Mouse (Mus musculus) kidney, embryonic 15.5 days (tissue): ENCODE data around the gene Ralgds. TPM values are rescaled to one million over a fixed set of nuclear protein-coding genes. Genes with fewer than 3 reads are reported as not detected.

Experiments
- ATAC-seq: fragments of 200-750 bp; cut with Nextera tagmentation; replicated peaks from 2 replicates; pipeline ENCODE4 v1.8.0; 2017; ENCODE audit warnings: moderate TSS enrichment; ENCODE audit not compliant: low FRiP score
- H3K27ac ChIP-seq: fragments of 300-500 bp; sonication (generic); 2 replicates; pipeline ENCODE4 v1.5.1; 2015; ENCODE audit warnings: mild to moderate bottlenecking, inconsistent platforms
- H3K27me3 ChIP-seq: fragments of 300-500 bp; sonication (generic); 2 replicates; pipeline ENCODE4 v1.6.1; 2015; ENCODE audit warnings: inconsistent platforms
- H3K36me3 ChIP-seq: fragments of 300-500 bp; sonication (generic); 2 replicates; pipeline ENCODE4 v1.6.1; 2015; ENCODE audit warnings: inconsistent platforms
- H3K4me1 ChIP-seq: fragments of 300-500 bp; sonication (generic); 2 replicates; pipeline ENCODE4 v1.6.1; 2015; ENCODE audit warnings: inconsistent platforms
- H3K4me2 ChIP-seq: fragments of 300-500 bp; sonication (generic); 2 replicates; pipeline ENCODE4 v1.6.1; 2015; ENCODE audit warnings: moderate library complexity, mild to moderate bottlenecking, inconsistent platforms
- H3K4me3 ChIP-seq: fragments of 300-500 bp; sonication (generic); replicated peaks from 2 replicates; pipeline ENCODE4 v1.5.1; 2015; ENCODE audit warnings: mild to moderate bottlenecking, inconsistent platforms
- H3K9ac ChIP-seq: fragments of 300-500 bp; sonication (generic); 2 replicates; pipeline ENCODE4 v1.6.1; 2015; ENCODE audit warnings: mild to moderate bottlenecking, inconsistent platforms
- H3K9me3 ChIP-seq: fragments of 300-500 bp; sonication (generic); replicated peaks from 2 replicates; pipeline ENCODE4 v1.6.1; 2016; ENCODE audit warnings: inconsistent platforms
- WGBS: fragments of 180-500 bp; shearing (Covaris S2); methylation state at CpG from one replicate; pipeline ENCODE4 v1.1.7; 2015; ENCODE audit warnings: mixed read lengths; 5-methylcytosine and 5-hydroxymethylcytosine counted together
- polyA plus RNA-seq: library from polyadenylated mRNA; unstranded; fragments of >200 nt; fragmentation: Nextera tagmentation; extraction: Ambion mirVana; gene quantifications from 2 replicates; pipeline ENCODE4 v1.2.1, GENCODE M21; 2015

Ralgds gene
- polyA plus RNA-seq, 1 experiment from 2014 or later = 30.5 TPM

DNA sequence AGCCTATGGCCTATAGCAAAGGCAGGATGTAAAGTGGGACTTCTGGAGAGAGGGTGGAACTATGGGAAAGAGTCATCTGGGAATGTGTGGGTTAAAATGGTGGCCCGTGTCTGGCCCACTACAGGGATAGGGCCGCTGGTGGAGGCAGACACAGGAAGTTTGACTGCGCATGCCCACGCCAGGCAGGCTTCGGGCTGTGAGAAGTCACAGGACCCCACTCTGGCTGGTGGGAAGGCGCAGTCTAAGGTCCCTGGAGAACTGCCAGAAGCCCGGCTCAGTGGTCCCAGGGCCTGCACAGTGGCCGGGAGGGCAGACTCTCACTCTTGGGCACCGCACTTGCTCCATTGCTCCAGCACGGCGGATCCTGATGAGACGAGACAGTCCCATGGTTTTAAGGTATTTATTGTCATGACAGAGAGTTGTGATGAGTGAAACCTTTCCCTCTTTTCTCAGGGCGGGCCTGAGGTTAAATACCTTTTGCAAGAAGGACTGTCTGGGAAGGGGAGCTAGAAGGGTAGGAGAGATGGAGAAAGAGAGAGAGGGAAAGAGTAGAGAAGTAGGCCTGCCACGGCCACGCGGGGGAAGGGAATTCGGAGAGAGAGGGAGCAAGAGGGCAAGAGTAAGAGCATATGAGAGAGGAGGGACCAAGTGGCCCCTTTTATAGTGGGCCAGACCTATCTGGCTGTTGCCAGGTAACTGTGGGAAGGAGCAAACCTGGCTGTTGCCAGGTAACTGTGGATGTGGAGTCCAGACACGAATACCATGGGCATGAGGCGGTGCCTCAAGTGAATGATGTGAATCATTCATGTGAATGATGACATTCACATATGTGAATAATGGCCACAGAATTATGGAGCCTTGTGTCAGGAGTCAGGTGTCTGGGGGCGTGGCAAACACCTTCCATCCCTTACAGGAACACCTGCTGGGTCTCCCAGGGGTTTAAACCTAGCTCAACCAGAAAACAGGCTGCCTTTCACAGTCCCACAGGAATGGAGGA is 33.4 kb upstream of the Ralgds start:
- WGBS = 78% methylated on average over 20 of the region's 20 CpGs
- ATAC-seq = no peak
- Histone ChIP-seq H3K4me1 (0 out of 2 replicates have a peak, but pooled peaks cover 3% of the 10 kb centered on the region), H3K4me2 (no peak overlapping the region), H3K4me3 (no peak overlapping the region), H3K9me3 (no peaks in the 10 kb centered on the region), H3K27ac (no peak overlapping the region), H3K36me3 (no peaks in the 10 kb centered on the region), H3K9ac (no peak overlapping the region), H3K27me3 (no peaks in the 10 kb centered on the region)

DNA sequence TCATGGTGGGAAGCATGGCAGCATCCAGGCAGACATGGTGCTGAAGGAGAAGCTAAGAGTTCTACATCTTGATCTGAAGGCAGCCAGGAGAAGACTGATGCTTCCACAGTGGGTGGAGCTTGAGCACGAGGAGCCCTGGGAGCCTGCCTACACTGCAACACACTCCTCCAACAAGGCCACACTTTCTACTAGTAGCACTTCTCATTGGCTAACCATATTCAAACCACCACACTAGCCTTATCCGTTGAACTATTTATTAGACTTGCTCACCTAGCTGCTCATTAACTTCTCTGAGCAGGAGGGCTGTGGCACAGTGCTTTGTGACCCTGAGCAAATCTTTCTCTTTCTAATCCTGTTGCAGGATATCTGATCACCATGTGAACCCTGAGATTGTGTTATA is 29.1 kb upstream of the Ralgds start:
- no peaks in the 10 kb centered on the region for H3K27me3 ChIP-seq
- no peak overlapping the region for H3K4me3 ChIP-seq
- ATAC-seq = 0 out of 2 replicates have a peak, but pooled peaks have one; percentile 25
- H3K4me1 ChIP-seq = 0 out of 2 replicates have a peak, but pooled peaks cover 3% of the 10 kb centered on the region
- no peak overlapping the region for H3K9ac ChIP-seq
- H3K36me3 ChIP-seq = no peaks in the 10 kb centered on the region
- no peak overlapping the region for H3K4me2 ChIP-seq
- no peaks in the 10 kb centered on the region for H3K9me3 ChIP-seq
- H3K27ac ChIP-seq = no peak overlapping the region
- WGBS = 57% methylated on average over 2 of the region's 2 CpGs

DNA sequence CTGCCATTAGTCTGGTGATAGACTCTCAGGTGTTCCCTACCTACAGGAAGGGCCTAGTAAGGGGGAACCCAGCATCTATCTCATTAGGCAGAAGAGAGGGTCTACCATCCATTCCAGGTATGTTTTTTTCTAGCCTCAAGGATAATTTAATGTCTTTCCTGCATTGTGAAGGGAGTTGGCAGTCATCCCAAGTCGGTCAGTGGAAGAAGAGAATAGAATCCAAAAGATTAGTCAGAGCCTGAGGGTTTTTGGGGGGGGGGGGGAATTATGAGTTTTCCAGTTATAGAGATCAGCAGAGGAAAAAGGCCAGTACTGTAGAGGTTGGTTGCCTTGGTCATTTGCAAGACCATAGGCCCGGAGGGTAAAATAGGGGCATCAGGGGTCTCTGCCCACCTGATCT is 18.4 kb upstream of the Ralgds start:
- 84% methylated on average over 2 of the region's 2 CpGs for WGBS
- H3K9me3 ChIP-seq = no peaks in the 10 kb centered on the region
- H3K4me2 ChIP-seq = no peak overlapping the region
- H3K27me3 ChIP-seq = no peaks in the 10 kb centered on the region
- no peaks in the 10 kb centered on the region for H3K36me3 ChIP-seq
- peaks cover 16% of the 10 kb centered on the region for H3K4me1 ChIP-seq
- H3K9ac ChIP-seq = no peak overlapping the region
- no peak overlapping the region for H3K4me3 ChIP-seq
- ATAC-seq = no peak
- H3K27ac ChIP-seq = no peak overlapping the region

DNA sequence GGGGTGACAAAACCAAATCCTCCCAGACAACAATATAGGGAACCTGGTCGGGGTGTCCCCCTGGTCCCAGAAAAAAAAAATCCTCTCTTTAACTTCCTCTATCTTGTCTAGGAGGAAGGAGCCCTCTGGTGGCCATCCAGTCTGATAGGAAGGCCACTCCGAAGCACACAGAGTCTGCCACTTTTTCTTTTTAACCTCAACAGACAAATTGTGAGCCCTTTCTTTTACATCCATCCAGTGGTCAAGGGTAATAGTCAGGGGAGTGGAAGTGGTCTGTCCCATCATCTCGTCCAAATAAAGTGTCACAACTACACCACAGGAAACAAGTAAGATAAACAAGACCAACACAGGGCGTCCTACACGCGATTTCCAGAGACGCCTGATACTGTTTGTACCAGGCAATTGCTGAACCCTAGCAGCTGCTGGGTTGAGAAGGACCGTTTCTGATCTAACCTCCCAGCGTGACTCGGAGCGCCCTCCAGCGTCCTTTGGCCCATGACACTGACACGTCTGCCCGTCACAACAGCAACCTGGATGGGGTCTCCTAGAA is 17.6 kb upstream of the Ralgds start:
- no peak for ATAC-seq
- Histone ChIP-seq H3K9ac (no peak overlapping the region), H3K36me3 (no peaks in the 10 kb centered on the region), H3K4me2 (peak overlapping the region; percentile 40), H3K4me3 (peak overlapping the region; percentile 13; the same call in 1 of the 2 replicates), H3K4me1 (peaks cover 16% of the 10 kb centered on the region), H3K9me3 (no peaks in the 10 kb centered on the region), H3K27ac (peak overlapping the region; percentile 88), H3K27me3 (no peaks in the 10 kb centered on the region)
- 58% methylated on average over 14 of the region's 14 CpGs for WGBS

DNA sequence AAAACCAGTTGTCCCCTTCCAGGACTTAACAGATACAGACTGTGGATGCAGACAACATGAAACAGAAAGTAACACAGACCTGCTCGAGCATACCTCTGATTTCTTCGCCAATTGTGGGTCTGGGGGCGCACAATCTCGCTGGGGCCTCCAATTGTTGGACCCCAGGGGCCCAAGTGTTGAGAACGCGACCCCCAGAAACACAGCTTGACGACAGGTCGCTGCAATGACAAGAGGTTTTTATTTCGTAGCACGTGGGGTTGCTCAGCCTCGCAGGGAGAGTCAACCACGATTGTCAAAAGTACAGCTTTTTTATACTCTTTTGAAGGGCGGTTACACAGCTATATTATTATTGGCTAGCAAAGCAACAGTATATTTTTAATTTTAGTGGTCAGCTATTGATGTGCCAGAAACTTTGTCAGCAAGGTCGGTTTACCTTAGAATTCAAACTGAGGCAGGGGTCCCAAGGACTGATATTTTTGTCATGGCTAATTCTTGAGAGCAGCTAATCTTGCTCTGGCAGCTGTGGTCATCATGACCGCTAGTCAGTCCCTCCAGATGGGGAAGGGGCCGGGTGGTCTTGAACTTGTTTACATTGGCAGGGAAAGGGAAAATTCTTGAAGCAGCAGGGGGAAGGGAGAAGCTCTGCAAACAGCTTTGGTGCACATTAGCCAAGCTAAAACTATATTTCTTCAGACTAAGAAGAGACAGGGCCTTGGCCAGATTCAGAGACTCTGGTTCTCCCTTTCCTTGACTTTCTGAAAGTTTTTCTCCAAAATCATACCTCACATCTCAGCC is 16.9 kb upstream of the Ralgds start:
- Histone ChIP-seq H3K27ac (peak overlapping the region; percentile 88), H3K4me3 (peak overlapping the region; percentile 29; the same call in 1 of the 2 replicates), H3K9ac (no peak overlapping the region), H3K9me3 (no peaks in the 10 kb centered on the region), H3K4me1 (peaks cover 16% of the 10 kb centered on the region), H3K36me3 (no peaks in the 10 kb centered on the region), H3K27me3 (no peaks in the 10 kb centered on the region), H3K4me2 (peak overlapping the region; percentile 54)
- WGBS = 61% methylated on average over 16 of the region's 16 CpGs
- ATAC-seq = peak; percentile 29; the same call in 1 of the 2 replicates

DNA sequence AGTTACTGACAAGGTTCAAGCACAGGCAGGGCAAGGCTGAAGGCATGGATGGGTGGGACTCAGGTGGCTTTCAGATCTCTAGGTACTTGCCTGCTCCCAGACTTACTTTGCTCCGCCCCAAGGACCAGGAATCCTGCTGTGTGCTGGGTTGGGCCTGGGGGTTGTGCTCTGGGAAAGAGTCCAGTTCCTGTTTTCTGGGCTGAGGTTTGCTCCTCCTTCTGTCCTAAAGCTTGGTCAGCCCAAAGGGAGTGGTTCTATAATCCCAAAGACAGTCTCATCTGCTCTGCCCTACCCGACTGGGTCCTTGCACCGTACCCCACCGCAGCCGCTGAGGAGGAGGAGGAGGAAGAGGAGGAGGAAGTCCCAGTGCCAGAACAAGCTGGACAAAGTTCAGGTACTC is 16.3 kb upstream of the Ralgds start, which contains the start of gene Gbgt1:
TSS of gene Gbgt1 (plus strand) at position 221 of the 400 bp plus-strand sequence.
- Histone ChIP-seq H3K27ac (peak within 1 kb of the TSS; percentile 88), H3K9ac (no peak within 1 kb of the TSS), H3K4me1 (peaks cover 16% of the 10 kb centered on the region), H3K4me3 (peak within 1 kb of the TSS; percentile 29), H3K9me3 (no peaks in the 10 kb centered on the region), H3K27me3 (no peaks in the 10 kb centered on the region), H3K36me3 (no peaks in the 10 kb centered on the region), H3K4me2 (peak within 1 kb of the TSS; percentile 54)
- 64% methylated on average over 5 of the region's 5 CpGs for WGBS
- peak; percentile 58 for ATAC-seq

DNA sequence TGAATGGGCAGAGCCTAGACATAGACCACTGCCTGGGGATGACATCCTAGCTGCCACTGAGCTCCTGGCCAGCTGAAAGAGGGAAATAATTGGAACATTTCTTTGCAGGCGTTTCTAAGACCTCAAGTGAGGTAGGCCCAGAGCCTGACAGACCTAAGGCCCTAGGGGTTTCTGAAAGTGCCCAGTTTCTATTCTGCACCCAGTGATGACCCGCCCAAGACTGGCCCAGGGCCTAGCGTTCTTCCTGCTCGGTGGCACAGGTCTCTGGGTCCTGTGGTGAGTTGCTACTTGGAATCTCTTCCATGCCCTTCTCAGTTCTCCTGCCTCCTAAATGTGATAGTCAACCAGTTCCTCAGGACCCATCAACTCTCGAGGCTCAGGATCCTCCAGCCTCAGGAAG is 15.4 kb upstream of the Ralgds start:
- H3K4me1 ChIP-seq = peaks cover 16% of the 10 kb centered on the region
- no peaks in the 10 kb centered on the region for H3K9me3 ChIP-seq
- WGBS = 82% methylated on average over 5 of the region's 5 CpGs
- no peak overlapping the region for H3K9ac ChIP-seq
- peak overlapping the region; percentile 29 for H3K4me3 ChIP-seq
- no peaks in the 10 kb centered on the region for H3K27me3 ChIP-seq
- ATAC-seq = no peak
- peak overlapping the region; percentile 88 for H3K27ac ChIP-seq
- H3K4me2 ChIP-seq = peak overlapping the region; percentile 54
- H3K36me3 ChIP-seq = no peaks in the 10 kb centered on the region

DNA sequence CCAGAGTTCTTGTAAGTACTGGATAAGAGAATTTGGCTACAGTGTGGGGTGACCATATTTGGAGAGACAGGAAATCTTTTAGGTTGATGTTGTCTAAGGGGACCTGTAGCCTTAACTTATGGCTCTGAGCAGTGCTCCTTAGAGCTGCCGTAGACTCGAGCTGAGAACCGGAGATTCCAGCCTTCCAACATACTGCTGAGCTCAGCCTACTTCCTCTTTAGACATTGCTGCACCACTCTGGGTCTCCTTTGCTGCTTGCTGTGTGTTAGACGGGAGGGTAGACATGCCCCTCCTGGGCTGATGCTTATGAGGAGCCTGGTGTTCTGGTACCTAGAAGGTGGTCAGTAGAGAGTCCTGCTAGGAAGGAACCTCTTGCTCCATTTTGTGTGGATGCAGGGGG is 14.5 kb upstream of the Ralgds start:
- no peak for ATAC-seq
- H3K4me3 ChIP-seq = no peak overlapping the region
- H3K4me1 ChIP-seq = peaks cover 16% of the 10 kb centered on the region
- H3K27ac ChIP-seq = no peak overlapping the region
- peak overlapping the region; percentile 54; the same call in 1 of the 2 replicates for H3K4me2 ChIP-seq
- H3K9ac ChIP-seq = no peak overlapping the region
- H3K27me3 ChIP-seq = no peaks in the 10 kb centered on the region
- H3K9me3 ChIP-seq = no peaks in the 10 kb centered on the region
- no peaks in the 10 kb centered on the region for H3K36me3 ChIP-seq
- 71% methylated on average over 4 of the region's 4 CpGs for WGBS

DNA sequence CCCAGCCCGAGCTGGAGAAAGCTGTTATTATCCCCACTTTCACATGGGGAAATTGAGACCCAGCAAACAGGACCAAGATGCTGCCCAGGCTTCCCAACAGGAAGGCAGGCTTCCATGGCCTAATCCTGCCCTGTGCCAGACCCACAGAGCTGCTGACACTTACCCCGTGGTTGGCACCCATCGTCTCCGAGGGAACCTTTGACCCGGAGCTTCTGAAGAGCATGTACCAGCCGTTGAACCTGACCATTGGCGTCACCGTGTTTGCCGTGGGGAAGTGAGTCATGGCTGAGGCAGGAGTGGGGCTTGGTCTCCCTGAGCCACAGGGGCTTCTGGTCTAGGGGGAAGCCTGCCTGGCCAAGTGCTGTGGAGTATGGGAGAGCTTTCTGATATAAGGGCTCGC is 9.9 kb upstream of the Ralgds start:
- no peaks in the 10 kb centered on the region for H3K27me3 ChIP-seq
- H3K4me1 ChIP-seq = no peaks in the 10 kb centered on the region
- no peak overlapping the region for H3K4me3 ChIP-seq
- 88% methylated on average over 10 of the region's 10 CpGs for WGBS
- H3K4me2 ChIP-seq = no peak overlapping the region
- ATAC-seq = no peak
- H3K9ac ChIP-seq = no peak overlapping the region
- no peaks in the 10 kb centered on the region for H3K36me3 ChIP-seq
- H3K27ac ChIP-seq = no peak overlapping the region
- no peaks in the 10 kb centered on the region for H3K9me3 ChIP-seq

DNA sequence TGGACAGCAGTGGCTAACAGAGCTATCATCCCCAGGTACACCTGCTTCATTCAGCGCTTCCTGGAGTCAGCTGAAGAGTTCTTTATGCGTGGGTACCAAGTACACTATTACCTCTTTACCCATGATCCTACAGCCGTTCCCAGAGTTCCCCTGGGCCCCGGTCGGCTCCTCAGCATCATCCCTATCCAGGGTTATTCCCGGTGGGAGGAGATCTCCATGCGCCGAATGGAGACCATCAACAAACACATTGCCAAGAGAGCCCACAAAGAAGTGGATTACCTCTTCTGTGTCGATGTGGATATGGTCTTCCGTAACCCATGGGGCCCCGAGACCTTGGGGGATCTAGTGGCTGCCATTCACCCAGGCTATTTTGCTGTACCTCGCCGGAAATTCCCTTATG is 8.2 kb upstream of the Ralgds start:
- H3K4me3 ChIP-seq = no peak overlapping the region
- H3K27ac ChIP-seq = no peak overlapping the region
- no peaks in the 10 kb centered on the region for H3K27me3 ChIP-seq
- H3K4me2 ChIP-seq = no peak overlapping the region
- no peak for ATAC-seq
- H3K36me3 ChIP-seq = no peaks in the 10 kb centered on the region
- H3K4me1 ChIP-seq = no peaks in the 10 kb centered on the region
- no peaks in the 10 kb centered on the region for H3K9me3 ChIP-seq
- H3K9ac ChIP-seq = no peak overlapping the region
- WGBS = 89% methylated on average over 13 of the region's 13 CpGs

DNA sequence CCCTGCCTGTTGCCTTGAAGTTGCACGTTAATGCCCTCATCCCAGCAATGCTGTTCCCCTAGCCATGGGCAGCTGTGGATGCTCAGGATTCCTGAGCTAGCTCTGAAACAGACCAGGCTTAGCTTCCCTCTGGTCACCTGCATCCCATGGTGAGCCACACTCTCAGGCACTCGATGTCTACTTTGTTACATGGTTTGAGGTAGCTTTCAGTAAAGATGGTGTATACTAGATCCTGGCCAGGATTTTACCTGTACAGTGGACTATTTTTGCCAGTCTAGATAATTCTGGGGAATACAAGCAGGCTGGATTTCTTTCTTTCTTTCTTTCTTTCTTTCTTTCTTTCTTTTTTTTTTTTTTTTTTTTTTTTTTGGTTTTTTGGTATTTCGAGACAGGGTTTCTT is 7.1 kb upstream of the Ralgds start, which contains the start of gene Gm10134:
TSS of gene Gm10134 (plus strand) at position 301 of the 400 bp plus-strand sequence.
- no peak within 1 kb of the TSS for H3K27ac ChIP-seq
- H3K36me3 ChIP-seq = no peaks in the 10 kb centered on the region
- ATAC-seq = no peak
- no peaks in the 10 kb centered on the region for H3K4me1 ChIP-seq
- 87% methylated on average over 3 of the region's 3 CpGs for WGBS
- no peak within 1 kb of the TSS for H3K9ac ChIP-seq
- H3K4me3 ChIP-seq = no peak within 1 kb of the TSS
- H3K27me3 ChIP-seq = no peaks in the 10 kb centered on the region; the same call in 1 of the 2 replicates
- no peak within 1 kb of the TSS for H3K4me2 ChIP-seq
- H3K9me3 ChIP-seq = no peaks in the 10 kb centered on the region
